Mouse (Mus musculus): ENCODE measurements around the gene Plcd3.

DNA sequence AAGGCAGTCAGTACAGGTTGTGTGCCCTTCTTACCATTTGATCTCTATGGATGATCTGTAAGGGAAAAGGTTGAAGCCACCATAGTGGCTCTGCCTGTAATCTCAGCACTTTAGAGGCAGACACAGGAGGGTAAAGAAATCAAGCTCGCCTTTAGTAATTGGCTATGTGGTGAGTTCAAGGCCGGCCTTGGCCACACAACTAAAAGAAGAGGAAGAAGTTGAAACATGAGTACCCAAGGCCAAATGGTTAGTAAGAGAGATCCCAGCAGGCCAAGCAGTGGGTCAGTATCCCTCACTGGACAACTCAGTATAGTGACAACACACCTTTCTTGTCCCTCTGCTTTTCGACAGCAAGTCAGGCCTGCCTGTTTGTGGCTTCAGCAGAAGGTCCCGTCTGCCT, 48.3 kb upstream of the Plcd3 start:
- TF ChIP-seq CTCF (IDR thresholded peaks at IDR 0.05; ENCODE audit: extremely low read depth, insufficient read depth, insufficient read length, insufficient replicate concordance) (no peak), POLR2A (IDR thresholded peaks at IDR 0.05; ENCODE audit: low read depth, low read length) (no peak)
